Mouse (Mus musculus): ENCODE measurements around the gene Gm20388.

Gm20388 gene

DNA sequence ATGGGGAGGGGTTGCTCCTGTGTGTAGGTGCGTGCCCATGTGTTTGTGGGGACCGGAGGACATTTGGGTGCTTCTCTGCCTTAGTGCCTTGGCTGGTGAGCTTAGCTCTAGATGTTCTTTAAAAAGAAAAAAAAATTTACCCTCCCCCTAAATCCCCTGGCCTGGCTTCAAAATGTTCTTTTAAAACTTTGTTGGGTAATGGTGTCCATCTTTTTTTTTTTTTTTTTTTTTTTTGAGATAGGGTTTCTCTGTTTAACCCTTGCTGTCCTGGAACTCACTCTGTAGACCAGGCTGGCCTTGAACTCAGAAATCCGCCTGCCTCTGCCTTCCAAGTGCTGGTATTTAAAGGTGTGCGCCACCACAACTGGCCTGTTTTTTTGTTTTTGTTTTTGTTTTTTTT is 4.7 kb downstream of the Gm20388 start:
- DNase-seq (ENCODE audit: low read depth) = no peak

DNA sequence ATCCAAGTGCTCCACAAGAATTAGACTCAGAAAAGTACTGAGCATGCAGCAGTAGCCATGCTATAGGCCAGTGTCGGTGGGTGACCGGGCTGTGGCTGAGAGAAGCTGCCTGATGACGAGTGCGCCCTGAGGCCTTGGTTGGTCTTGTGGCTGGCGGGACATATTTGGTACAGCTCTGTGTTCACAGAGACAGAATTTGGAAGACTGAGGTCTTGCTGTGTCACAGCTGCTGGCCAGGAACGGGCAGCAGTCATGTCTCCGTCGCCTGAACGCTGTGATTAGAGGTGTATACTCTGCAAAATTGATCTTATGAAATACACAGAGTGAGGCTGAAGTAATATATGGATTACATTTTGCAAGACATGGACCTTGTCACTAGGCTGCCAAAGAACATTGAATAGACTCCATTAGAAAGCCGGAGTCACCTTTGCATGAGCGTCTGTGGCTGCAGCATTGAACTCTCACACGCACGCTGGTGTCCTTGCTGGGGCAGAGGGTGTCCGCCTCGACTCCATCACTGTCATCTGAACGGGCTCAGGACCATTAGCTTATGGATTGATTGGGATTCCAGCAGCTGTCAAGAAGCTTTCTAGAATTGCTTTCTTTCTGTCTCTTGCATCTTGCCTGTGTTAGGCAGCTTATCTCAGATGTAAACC is 5.7 kb downstream of the Gm20388 start:
- no peak for DNase-seq (ENCODE audit: low read depth)

DNA sequence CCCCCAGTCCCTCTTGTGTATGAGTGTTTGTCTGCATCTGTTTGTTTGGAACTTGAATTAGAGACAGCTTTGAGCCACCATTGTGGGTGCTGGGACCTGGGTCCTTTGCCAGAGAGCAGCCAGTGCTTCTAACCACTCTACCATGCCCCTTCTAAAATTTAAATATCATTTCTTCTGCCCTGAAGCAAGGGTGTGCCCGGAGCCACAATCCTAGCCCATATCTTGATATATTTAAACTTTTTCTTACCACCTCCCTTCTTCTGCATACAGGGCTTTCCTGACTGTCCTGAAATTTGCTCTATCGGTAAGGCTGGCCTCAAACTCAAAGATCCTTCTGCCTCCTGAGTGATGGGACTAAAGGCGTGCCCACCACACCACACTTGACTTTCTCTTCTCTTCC is 6.8 kb downstream of the Gm20388 start:
- DNase-seq (ENCODE audit: low read depth) = no peak

DNA sequence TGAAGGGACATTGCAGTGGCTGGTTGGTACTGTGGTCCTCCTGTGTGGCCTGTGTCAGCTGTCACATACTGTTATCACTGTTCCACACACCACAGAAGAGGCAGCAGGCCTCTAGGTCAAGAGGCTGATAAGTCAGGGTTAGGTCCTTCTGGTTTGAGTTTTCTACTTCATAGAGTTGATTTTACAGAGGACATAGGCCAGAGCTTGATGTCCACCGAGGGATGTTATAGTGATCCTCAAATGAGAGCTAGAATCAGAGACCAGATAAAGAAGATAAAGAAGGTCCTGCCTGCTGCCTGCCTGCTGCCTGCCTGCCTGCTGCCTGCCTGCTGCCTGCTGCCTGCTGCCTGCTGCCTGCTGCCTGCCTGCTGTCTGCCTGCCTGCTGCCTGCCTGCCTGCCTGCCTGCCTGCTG is 7.5 kb downstream of the Gm20388 start:
- no peak for DNase-seq (ENCODE audit: low read depth)

DNA sequence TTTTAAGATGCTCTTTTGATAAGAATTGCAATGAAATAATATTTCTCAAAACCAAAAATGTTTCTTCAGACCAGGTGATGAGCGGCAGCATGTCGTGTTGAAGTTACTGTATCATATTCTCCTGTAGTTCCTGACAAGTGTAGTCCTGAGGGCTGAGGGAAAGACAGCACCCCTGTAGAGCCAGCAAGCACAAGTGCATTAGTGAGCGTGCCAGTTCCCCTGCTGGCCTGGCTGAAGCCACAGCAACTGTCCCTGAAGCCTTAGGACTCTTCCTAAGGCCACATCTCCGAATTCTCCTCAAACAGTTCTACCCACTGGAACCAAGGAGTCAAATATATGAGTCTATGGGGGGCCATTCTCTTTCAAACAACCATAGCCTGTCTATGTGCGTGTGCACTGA is 12.6 kb downstream of the Gm20388 start:
- no peak for DNase-seq (ENCODE audit: low read depth)

DNA sequence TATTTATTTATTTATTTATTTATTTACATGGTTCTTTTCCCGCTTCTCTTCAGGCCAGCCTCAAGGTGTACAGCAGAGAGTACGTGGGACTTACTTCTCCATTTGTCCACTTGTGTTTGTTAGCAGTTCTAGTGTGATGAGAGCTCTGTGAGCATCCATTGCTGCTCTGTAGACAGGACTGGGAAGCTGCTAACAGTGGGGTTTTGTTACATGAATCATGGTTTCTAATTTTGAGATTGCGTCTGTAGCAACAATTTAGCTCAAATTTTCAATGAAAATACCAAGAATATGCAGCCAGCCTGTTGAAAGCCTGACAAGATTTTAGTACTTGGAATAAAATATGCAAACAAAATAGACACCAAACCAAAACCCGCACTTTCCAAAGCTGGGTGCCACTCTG is 14.8 kb downstream of the Gm20388 start:
- DNase-seq (ENCODE audit: low read depth) = no peak

DNA sequence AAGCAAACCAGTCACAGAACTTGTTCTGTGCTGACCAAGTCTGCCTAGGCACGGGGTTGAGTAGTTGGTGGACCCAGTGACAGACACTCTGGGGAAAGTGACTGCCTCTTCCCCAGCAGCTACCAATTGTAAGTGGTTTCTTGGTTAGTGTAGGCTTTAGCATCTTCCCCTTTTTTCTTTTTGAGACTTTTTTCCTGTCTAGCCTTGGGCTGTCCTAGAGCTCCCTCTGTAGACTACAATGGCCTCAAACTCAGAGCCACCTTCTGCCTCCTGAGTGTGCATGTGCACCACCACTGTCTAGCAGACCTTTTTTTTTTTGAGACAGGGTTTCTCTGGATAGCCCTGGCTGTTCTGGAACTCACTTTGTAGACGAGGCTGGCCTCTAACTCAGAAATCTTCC is 15.8 kb downstream of the Gm20388 start:
- DNase-seq (ENCODE audit: low read depth) = peak; percentile 42

DNA sequence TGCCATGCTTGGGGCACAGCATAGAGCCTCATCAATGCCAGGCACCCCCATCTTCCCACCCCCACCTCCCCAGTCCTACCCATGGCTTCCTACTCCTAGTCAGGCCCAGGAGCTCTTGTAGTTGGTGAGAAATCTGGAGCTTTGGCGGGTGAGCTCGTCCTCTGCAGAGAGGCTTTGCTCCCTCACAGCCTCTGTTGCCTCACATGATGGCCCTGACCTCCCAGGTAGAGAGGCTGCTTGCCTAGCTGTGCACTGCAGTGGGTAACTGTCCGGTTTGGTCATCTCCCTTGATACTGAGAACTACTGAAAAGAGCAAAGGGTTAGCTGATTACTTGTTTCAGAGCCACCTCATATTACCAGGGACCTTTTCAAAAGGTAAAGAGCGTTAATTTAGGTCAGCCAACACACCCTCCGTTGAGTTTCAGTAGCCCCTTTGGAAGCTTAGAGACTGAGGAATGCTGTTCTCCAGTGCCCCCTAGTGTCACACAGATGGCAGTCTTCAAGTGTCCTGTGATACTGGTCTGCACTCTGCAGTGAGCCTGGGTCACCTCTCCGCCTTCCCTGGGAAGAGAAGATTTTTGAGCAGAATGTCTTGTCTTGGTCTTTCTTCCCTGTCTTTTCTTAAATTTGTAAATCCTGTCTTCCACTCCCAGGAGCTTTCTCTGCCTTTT is 16.9 kb downstream of the Gm20388 start:
- DNase-seq (ENCODE audit: low read depth) = peak; percentile 53

DNA sequence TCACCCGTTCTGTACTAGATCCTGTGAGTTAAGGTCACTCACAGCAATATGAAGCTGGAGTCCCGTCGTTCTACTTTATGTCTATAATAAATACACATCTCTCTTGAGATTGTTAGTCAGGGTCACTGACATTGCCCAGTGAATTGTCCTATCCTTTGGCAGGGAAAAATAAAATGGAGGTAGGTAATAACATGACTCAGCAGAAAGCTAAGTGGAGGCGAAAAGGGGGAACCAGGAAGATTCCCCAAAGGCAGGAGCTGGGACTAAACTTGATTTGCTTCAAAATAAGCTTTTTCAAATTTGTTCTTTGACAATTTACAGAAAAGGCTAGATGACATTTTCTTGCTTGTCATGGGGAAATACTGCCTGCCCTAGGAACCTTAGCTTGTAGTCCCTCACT is 20.7 kb downstream of the Gm20388 start:
- no peak for DNase-seq (ENCODE audit: low read depth)

DNA sequence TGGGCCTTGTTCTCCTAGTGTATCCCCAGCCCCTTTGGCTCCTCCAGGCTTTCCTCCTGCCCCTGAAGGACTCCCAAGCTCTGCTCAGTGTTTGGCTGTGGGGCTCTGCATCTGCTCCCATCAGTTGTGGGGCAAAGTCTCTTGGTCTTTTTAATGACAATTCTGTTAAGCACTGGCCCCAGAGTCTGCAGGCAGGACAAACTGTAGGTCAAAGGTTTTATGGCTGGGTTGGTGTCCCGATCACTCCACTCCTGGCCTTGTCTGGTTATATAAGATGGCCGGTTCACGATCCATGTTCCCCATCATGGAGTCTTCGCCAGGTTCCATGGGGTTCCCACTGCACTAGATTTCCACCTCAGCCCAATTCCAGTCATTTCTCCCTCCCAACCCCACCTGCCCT is 23.0 kb downstream of the Gm20388 start:
- DNase-seq (ENCODE audit: low read depth) = no peak

DNA sequence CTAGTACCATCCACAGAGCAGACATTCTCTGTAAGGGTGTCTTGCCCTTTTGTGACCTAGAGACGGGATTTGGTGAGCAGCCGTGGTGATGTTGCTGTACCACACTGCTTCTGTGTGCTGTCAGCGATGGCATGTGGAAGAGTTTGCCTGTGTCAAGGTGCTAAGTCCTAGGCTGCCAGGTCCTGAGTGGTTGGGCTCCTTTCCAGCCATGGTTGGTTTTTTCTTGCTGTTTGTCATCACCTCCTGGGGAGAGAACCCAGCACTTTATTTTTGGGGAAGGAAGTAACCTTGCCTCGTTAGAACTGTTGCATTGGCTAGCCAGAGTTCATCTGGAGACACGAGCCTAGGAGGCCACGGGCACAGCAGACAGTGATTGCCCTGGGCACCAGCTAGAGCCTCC is 24.9 kb downstream of the Gm20388 start:
- peak; percentile 20 for DNase-seq (ENCODE audit: low read depth)

DNA sequence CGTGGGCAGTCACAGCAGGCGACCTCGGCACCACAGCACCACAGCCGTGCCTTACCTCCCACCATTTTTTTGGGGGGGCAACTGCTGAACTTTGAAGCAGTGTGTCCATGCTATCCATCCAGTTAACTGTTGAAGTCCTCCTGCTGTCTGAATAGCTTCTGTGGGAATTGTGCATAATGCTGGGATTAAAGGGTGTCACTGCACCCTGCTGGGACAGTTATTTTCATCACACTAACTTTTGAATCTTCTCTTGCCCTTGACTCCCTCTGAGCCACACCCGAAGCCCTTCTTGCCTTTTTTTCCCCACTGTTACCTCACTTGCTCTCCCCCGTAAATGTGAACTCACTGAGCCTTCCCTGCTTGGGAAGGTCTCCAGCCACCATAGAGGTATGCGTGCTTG is 27.8 kb downstream of the Gm20388 start:
- no peak for DNase-seq (ENCODE audit: low read depth)

DNA sequence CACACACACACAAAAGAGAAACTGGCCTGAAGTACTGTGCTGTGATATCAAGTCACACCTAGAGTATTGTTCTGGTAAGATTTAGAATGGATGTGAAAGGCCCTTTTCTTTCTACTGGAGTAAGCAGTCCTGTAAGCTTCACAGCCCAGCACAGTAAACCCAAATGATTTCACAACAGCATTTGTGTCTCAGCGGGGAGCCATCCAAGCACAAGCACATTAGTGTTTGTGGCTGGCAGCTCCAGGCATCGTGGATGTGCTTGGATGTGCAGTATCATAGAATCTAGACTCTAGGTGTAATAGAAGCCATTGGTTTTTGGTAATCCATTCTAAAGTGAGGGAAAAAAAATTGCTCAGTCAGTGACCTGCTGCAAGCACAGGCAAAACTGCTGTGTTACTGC is 28.7 kb downstream of the Gm20388 start:
- peak; percentile 13 for DNase-seq (ENCODE audit: low read depth)

DNA sequence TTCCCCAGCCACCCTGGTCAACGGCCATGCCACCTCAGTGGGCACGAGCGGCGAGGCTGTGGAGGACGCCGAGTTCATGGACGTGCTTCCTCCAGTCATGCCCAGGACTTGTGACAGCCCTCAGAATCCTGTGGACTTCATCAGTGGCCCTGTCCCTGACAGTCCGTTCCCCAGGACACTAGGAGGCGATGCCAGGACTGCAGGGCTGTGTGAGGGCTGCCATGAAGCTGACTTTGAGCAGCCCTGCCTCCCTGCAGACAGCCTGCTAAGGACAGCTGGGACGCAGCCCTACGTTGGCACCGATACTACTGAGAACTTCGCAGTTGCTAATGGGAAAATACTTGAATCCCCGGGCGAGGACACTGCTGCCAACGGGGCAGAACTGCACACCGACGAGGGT is 30.8 kb downstream of the Gm20388 start:
- no peak for DNase-seq (ENCODE audit: low read depth)

DNA sequence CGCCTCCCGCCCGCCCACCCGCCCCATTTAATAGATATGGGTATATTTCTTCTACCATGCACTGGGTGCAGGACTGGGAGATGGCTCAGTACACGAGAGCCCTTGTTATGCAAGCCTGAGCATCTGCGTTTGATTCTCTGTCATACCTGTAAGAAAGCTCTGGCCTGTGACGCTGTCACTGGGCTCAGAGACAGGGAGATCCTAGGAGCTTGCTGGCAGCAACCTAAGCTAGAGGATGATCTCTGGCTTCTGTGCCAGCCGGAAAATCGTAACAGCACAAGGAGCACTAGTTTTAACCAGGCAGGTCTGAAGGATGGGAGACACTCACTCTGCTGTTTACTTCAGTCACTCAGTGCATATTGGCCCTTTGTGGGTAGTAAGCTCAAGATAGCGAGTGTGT is 33.0 kb downstream of the Gm20388 start:
- no peak for DNase-seq (ENCODE audit: low read depth)

DNA sequence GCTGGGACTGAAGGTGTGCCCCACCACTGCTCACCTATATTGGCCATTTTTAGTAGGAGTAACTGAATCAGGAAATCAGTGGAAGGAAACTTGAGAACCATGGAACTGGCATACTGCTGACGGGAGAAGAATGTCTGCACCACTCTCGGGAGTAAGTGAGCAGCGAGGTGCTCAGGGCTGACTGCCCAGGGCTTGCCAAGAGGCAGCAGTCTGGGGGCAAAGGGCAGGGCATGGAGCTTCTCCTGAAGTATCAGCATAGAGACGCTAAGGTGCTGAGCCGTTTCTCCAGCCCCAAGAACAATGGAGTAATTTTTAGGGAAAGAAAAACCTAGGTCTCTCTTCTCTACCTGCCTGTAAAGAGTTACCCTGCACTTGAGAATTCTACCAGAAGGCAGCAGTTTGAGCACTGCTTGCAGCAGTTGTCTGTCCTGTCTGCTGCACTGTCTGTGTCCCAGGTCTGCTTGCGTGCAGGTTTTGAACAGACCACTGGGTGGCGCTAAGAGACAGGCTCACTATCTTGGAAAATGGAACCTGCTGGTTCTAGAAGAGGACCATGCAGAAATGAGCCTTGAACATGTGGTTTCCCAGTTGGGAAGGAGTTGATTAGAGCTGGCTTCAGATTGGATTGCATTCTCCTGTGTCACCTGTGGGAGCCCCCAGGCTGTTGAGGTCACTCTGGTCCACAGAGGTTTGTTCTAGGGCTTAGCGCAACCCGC is 33.6 kb downstream of the Gm20388 start:
- DNase-seq (ENCODE audit: low read depth) = peak; percentile 88

DNA sequence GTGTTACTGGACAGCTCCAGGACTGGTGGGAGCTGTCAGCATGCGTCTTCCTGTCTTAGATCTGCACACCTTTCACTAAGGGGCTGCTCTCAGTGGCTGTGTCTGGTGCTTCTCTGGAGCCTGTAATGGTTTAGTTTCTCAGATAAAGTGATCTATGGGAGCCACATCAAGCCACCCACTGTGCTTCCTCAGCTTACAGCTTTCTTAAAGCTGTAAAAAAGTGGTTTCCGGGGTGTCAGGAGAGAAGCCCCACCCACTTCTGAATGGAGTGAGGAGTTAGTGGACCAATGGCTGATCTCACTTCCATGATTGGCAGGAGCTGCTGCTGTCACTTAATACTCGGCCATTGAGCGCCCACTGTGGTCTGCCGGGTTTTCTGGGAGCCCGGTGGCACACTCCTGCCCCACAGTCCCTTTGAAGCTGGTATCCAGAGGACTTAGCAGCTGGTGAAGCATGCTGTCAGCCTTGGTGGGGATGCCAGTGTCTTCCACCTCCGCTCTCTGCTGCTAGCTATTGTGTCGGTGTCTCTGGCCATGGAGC is 35.8 kb downstream of the Gm20388 start:
- no peak for DNase-seq (ENCODE audit: low read depth)

DNA sequence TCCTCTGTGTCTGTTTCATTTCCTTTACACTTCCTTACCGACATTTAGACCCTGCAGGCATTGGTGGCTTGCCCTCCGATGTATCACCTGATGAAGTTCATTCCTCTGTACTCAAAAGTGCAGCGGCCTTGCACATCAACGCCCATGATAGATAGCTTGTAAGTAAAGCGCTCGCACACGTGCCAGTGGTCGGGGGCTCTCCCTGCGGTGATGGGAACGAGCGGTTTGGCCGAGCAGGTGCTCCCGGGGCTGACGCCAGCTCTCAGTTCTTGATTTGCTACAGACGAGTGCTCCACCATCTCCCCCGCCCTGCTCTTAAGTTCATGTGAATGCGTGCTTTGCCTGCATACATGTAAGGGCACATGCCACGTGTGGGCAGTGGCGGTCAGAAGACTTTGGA is 37.0 kb downstream of the Gm20388 start:
- no peak for DNase-seq (ENCODE audit: low read depth)

DNA sequence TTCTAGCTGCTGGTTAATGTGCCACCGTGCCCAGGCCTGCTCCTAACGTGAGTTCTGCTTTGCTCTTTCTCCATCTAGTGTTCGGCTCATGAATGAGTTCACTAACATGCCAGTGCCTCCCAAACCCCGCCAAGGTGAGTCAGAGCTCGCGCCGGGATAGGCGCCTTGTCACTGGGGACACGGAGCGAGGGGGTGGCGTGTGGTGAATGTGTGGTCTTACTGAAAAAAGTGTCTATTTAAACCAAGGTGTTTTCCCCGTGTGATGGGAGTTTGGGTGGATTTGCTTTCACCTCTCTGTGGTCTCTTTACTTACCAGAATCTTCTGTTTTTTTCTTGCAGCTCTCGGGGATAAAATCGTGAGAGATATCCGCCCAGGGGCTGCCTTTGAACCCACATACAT is 37.7 kb downstream of the Gm20388 start:
- DNase-seq (ENCODE audit: low read depth) = no peak

DNA sequence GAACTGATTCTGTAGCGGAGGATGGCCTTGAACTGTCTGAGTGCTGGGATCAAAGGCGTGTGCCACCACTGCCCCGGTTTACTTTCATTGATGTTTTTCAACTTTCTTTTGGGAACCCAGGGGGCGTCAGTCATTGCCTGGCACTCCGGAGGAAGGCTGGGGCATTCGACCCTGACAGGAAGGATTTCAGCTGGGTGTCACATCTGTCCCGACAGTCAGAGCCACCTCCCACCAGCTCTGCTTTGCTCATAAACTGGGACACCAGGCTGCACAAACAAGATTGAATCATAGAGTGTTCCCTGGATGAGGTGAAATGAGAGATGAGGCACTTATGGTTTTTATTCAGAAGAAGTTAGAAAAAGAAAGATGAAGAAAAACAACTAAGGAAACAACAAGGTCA is 41.6 kb downstream of the Gm20388 start:
- no peak for DNase-seq (ENCODE audit: low read depth)

DNA sequence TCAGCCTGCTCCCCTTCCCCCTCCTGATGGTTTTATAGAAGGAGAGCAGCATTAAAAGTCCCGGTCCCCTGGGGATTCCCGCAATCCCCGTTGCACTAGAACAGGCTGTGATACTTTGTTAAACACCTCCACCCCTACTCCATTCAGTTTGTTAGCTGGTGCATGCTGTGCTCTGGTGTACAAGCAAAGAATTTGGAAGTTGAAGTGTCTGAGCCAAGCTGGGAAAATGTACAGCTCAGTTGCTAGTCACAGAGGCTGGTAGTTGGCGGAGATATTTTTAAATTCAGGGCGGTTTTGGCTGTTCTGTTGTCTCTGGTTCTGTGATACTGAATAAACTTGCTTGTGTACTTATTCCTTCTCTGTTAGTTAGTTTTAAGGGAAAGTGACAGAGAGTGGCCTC is 42.1 kb downstream of the Gm20388 start:
- DNase-seq (ENCODE audit: low read depth) = no peak

DNA sequence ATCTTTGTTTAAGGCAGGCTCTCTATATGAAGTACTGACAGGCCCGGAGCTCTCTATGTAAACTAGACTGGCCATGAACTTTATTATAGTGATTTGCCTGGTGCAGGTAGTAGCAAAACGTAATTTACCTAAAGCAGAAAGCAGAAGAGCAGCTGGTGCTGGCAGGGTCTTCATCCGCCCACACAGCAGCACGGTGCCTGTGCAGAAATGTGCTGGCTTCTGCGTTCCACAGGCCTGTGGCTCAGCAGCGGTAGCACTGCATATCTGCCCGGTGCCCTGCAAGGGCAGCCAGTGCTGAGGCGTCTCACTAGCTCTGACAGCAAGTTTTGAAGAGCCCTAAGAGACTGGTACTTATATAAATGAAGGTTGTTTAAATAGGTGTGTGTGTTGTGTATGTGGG is 44.7 kb downstream of the Gm20388 start:
- DNase-seq (ENCODE audit: low read depth) = no peak

DNA sequence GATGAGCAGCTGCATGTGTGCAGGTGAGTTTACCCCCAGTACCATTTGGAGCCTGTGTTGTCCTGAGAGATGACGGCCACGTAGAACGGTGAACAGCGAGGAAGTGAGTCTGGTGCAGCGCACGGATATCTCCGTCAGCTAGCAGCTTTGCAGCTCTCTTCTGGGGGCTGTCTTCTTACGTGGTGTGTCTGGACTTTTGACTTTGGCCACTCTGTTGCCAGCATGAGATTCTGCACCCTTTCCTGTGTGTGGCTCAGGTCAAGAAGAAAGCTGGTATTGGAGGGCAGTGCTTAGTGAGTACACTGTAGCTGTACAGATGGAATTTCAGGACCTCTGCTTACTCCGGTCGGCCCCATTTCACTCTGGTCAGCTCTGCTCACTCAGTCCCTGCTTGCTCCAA is 47.4 kb downstream of the Gm20388 start:
- no peak for DNase-seq (ENCODE audit: low read depth)

Measured in NIH3T3 (cell line).